Mouse (Mus musculus) lung, postnatal 0 days (tissue): ENCODE results near the gene Dnah3.

Experiments
- CTCF ChIP-seq: IDR thresholded peaks from 2 replicates; pipeline ENCODE4 v1.5.1; 2016; ENCODE audit warnings: antibody characterized with exemption, mild to moderate bottlenecking
- EP300 ChIP-seq: IDR thresholded peaks from 2 replicates; pipeline ENCODE4 v1.6.1; 2016; ENCODE audit warnings: antibody characterized with exemption, mild to moderate bottlenecking, control low read depth

GRCm38 (mm10) chr7:119887887-119888286, 207.2 kb downstream of the Dnah3 start:
- TF ChIP-seq CTCF (no peak), EP300 (no peak)
